Mouse (Mus musculus) thymus, postnatal 10 days (tissue): Measurements from ENCODE around the gene Kcnk13.

ENCODE experiments used
- DNase-seq, 2 experiments: peaks; one replicate each; pipeline ENCODE4 v3.0.0; 2021; ENCODE audit warnings: low spot score in 2 of 2

Kcnk13 gene

DNA sequence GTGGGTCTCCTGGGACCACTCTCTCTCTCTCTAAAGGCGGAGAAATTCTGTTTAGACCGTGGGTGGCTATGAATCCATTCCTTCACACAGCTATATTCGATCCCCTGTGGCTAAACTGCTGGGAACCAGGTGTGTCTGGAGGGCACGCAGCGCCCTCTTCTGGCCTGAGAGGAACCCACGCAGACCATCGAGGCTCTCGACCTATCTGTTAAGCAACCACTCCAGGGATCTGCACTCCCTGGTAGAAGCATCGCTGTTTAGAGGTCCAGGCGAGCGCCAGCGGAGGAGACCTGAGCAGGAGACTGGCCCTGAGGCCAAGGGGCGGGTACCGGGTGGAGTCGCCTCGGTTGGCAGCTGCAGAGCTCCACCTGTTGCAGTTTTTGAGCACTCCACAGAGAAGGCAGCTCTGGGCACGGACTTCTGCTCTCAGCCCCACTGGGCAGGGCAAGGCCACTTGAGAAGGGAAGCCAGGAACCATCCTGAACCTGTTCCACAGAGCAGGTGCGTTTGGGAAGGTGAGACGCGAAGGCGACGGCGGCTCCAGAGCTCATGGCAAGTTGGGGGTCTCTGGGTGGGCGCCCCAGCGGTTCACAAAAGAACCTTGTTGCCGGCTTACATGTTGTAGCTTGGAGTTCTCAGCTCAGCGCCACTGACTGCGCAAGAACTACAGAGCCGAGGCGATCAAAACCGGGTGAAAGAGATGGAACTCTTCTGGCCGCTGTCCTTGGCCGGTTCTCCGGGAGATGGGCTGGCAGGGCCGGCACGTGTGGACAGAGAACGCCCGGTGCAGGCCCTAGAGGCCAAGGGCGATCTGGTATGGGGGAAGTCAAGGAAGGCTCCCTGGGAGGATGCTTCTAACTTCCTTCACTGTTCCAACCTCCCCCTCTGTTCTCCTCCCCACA, at the start of gene Kcnk13:
TSS of gene Kcnk13 (plus strand) at position 199 of the 902 bp plus-strand sequence.
- peak in 1 of 2 experiments; percentile 52 for DNase-seq

DNA sequence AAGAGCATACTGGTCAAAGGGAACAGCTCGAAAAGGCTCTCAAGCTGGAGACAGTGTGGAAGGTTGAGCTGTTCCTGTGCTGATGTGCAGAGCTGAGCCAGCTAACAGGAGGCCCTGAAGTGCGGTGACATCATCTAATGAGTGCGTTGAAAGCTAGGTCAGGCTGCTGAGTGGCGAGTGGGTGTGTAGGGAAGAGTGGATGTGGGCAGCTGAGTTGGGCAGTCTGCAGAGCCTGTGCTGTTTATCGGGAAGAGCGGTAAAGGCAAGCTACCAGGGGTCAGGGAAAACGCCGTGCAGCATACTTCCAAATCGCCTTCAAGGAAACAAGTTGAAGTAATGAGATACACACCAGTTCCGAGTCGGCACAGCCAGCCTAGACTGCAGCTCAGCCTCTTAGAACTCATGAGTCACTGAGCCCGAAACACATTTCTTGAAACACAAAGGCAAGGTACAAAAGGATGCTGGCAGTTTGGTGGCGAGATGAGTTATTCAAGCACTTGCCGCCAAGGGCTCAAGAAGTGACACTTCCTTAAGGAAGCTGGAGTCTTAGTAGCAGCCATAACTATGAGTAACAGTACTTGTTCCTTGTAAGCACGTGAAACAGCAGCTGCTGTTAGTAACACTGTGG, 46.4 kb upstream of the Kcnk13 start:
- no peak for DNase-seq

GRCm38 (mm10) chr12:99919636-99920035, 44.7 kb upstream of the Kcnk13 start:
- DNase-seq: no peak

DNA sequence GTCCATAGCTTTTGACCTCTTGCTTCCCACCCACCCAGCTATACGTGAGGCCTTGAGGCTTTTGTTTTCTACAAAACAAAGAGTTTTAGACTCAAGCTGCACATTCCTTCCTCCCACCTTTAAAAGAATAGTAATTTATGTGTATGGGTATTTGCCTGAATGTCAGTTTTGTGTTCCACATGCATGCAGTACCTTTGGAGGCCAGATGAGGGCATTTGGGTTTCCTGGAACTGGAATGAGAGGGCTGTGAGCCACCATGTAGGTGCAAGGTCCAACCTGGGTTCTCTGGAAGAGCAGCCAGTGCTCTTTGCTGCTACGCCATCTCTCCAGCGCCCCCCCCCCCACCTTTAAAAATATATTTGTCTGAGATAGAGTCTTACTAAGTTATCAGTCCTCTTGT, 43.3 kb upstream of the Kcnk13 start:
- DNase-seq: peak in 1 of 2 experiments; percentile 17

DNA sequence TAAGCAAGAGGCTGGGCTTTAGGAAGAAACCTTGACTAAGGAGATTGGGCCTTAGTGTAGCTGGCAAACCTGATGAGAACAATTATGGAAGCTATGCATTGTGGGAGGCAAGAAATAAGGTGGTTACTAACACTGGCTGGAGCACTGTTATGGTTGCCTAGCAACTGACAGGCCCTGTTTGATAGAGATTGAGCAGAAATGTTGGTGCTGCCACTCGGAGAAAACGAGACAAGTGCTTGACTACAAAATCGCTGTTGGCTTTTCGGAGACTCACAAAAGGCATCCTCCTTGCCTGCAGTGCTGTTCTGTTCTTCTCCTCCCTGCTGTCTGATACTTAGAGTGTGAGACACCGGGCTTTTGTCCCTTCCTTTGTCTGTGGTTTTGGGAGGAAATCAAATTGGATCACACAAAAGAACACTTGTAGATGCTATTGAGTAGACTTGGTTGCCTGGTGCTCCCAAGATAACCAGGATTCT, 41.1 kb upstream of the Kcnk13 start:
- no peak for DNase-seq

- no peak for DNase-seq
These were observed 40.6 kb upstream of the Kcnk13 start for GRCm38 (mm10) chr12:99923703-99924102.

DNA sequence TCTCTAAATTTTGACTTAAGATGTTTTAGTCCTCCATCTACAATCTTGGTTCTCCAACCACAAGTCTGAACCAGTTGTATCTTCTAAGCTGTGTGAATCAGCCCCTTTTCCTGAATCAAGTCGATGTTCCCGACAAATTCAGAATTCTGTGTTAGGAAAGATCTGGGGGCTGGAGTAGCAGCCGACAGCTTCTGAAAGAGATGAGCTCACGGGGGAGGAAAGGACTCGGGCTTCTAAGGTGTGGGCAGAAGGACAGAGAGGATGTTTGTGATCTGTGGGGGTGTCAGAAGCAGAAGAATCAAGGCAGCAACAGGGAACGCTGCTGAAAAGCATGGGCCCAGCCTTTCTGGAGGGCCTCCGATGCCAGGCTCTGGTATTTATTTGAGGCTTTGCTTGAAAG, 36.0 kb upstream of the Kcnk13 start:
- DNase-seq: no peak

GRCm38 (mm10) chr12:99929160-99929559, 35.1 kb upstream of the Kcnk13 start:
- DNase-seq: no peak

- no peak for DNase-seq
These were observed 32.1 kb upstream of the Kcnk13 start for GRCm38 (mm10) chr12:99932245-99932644.

- no peak for DNase-seq
These were observed 30.7 kb upstream of the Kcnk13 start for GRCm38 (mm10) chr12:99933630-99934029.

DNA sequence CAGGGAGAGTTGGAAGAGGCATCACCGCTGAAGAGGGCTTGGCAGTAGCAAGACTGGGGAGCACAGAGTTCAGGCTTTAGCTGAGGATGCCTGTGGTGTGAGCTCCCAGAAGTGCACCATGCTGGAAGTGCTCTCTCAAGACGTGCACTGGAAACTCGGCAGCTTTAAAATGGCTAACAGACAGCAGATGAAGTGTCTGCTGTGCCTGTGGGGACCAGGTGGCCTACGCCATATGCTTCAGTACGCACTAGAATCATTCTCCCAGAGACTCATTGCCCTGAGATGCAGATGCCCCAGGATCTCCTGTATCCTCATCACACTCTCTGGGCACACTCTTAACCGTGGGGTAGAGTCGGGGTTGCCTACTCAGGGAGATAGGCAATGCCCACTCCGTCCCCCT, 28.9 kb upstream of the Kcnk13 start:
- no peak for DNase-seq

GRCm38 (mm10) chr12:99938476-99938875, 25.8 kb upstream of the Kcnk13 start:
- no peak for DNase-seq

- no peak for DNase-seq
These were observed 25.1 kb upstream of the Kcnk13 start for GRCm38 (mm10) chr12:99939179-99939578.

DNA sequence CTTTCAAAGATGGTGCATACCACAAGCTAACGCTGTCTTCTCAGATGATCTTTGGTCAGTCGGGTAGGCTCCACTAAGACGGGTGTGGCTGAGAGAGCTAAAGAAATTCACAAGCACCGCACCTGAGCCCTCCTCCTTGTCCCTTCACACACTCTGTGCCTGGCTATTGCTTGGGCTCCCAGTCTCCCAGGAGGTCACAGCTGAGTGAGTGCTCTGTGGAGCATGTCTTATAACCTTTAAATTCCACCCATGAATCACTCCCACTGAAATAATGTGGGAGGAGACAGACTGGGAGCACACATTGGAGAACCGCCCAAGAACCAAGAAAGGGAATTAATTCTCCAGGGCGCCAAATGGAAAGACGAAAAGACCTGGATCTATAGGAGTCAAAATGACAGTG, 23.6 kb upstream of the Kcnk13 start:
- no peak for DNase-seq

DNA sequence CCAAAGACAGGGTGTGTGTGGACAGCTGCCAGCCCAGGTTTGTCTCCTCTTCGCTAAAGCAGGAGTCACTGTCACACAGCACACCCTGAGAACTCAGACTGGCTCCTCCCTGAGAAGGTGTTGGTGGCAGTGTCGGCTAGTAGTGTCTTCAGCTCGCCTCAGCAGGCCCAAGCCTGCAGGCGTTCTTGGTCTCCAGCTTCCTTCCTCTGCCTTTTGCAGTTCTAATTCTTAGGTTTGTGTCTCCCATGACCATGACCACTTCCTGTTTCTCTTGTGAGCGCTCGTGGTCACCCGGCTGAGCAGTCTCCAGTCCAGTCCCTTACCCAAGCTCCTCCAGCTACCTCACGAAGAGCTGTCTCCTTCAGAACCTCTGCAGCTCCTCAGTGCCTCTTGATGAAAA, 21.9 kb upstream of the Kcnk13 start:
- no peak for DNase-seq

DNA sequence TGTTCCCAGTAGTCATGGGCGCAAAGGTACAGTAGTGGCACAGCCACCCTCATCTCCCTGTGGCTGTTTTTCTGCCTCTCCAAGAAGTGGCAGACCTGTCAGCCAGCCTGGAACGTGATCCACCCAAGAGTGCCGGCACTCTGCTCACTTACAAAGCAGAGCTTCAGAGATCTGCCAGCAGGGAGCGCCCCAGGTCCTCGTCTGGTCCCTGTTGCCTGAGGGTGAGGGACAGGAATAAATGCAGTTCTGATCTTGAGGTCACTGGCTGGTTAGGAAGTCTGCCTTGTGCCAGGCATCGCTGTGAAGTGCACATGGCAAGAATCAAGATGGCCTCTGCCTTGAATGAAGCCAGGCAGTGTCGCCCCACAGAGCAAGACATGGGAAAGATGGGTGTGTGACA, 11.4 kb upstream of the Kcnk13 start:
- peak in 1 of 2 experiments; percentile 31 for DNase-seq

DNA sequence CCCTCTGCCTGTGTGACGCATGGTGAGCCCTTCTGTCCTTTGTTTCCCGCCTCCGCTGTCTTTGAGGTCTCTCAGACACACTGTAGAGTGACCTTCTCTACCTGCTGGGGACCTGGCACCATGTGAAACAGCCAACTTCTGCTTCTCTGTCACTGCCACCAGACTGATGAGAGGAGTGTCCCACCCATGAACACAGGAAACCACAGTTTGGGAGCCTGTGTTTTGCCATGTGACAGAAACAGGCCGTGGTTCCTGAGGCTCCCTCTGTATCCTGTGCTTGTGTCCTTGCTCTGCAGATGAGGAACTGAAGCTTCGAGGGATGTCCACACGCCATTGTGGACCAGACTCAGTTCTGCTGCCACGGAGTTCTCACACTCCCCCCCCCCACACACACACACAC, 7.9 kb upstream of the Kcnk13 start:
- DNase-seq: no peak

GRCm38 (mm10) chr12:99958068-99959060, 5.9 kb upstream of the Kcnk13 start:
- DNase-seq: no peak

GRCm38 (mm10) chr12:99959291-99959690, 5.0 kb upstream of the Kcnk13 start:
- no peak for DNase-seq

- no peak for DNase-seq
These were observed 4.4 kb upstream of the Kcnk13 start for GRCm38 (mm10) chr12:99959930-99960329.

DNA sequence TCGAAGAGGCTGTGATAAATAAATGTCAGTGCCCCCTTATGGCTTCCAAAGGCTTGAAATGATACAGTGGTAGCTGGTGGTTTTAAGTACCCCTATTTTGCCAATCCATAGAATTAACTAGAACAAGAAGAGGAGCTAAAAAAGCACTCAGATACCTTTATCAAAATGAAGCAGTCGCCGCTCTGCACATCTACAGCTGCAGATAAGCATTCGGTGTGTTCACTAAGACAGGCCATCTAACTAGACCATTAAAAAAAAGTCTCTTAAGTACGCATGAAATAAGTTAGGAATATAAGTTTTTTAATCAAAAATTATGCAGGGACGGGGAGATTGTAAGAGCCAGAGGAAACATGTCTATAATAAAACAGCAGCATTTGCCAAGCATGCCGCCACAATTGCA, 3.6 kb upstream of the Kcnk13 start:
- DNase-seq: no peak
